Mouse (Mus musculus) gastrocnemius, adult 18-20 months (tissue): ENCODE measurements around the gene Smo. TPM values are rescaled to one million over a fixed set of nuclear protein-coding genes. Genes with fewer than 3 reads are reported as not detected.
"Not testable (repeated sequence)": the region's sequence is repeated elsewhere in the genome, so short reads cannot be mapped to it uniquely, and the experiment has no call there.

Experiments used
- DNase-seq: peaks from one replicate; pipeline ENCODE4 v3.0.0; 2021; ENCODE audit warnings: low spot score
- total RNA-seq, 2 experiments: library from RNA; stranded (reverse); gene quantifications; 2 replicates each; pipeline ENCODE4 v1.2.3; 2021

Gene Smo
- total RNA-seq, 2 experiments from 2014 or later: 2.3 to 3.4 TPM

DNA sequence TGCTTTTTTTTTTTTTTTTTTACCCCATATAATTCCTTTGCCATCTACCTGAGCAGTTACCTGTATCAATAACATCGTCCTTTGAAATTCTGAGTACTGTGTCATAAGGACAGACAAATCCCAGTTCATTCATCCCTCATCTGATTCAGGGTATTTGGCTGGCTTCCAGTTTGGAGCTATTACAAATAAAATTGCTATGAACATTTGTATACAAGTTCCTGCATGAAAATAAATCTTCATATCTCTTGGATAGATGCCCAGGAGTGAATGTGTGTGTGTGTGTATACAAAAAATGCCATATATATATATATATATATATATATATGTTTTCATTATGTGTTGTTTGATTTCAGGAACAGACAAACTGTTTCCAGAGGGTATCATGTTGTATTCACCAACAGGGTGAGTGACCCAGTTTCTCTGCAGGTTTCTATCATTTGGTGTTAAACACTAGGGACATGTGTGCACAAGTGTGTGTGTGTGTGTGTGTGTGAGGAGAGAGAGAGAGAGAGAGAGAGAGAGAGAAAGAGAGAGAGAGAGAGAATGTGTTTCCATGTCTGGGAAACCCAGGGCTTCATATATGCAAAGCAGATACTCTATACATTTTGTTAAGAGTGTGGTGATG lies 8.6 kb upstream of the Smo start:
- no peak for DNase-seq

DNA sequence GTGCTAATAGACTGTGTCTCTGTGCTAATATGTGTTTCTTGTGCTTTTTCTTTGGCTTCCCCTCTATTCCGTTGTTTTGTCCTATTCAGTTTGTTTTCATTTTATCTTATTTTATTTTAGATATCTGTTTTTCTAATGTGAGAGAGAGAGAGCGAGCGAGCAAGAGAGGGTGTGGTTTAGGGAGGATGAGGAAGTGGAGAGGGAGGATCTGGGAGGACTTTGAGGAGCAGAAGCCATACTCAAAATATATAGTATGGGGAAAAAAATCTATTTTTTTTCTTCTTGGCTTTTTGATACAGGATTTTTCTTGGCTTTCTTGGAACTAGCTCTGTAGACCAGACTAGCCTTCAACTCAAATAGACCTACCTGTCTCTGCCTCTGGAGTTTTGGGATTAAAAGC lies 7.3 kb upstream of the Smo start:
- DNase-seq: no peak

DNA sequence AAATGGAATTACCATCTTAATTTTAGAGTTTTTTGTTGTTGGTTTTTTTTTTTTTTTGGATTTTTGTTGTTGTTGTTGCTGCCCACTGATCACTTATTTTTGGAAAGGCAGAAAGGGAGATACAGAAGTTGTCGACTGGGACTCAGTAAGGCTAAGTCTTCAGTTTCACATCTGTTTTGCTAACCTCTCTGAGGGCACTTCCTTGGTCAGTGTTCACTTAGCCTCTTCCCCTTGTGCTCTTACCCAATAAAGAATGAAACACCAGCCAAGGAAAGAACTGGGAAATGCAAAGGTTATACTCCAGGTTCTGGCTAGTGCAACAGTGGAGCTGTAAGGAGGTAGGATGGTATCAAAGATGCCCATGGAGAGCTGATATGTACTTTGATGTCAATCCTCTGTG lies 5.8 kb upstream of the Smo start:
- DNase-seq: no peak

DNA sequence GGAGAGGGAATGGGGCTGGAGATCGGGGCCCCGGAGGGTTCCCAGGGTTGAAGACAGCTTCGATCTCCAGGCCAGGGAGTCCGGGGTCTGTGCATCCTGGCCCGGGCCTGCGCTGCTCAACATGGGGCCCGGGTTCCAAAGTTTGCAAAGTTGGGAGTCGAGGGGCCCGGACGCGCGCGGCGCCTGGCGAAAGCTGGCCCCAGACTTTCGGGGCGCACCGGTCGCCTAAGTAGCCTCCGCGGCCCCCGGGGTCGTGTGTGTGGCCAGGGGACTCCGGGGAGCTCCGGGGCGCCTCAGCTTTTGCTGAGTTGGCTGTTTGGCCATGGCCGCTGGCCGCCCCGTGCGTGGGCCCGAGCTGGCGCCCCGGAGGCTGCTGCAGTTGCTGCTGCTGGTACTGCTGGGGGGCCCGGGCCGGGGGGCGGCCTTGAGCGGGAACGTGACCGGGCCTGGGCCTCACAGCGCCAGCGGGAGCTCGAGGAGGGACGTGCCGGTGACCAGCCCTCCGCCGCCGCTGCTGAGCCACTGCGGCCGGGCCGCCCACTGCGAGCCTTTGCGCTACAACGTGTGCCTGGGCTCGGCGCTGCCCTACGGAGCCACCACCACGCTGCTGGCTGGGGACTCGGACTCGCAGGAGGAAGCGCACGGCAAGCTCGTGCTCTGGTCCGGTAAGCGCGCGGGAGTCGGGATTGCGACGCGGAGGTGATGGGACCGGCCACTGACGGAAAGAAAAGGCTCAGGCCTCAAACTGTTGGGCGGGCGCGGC lies 567 bp downstream of the Smo start:
- DNase-seq: peak; percentile 20

DNA sequence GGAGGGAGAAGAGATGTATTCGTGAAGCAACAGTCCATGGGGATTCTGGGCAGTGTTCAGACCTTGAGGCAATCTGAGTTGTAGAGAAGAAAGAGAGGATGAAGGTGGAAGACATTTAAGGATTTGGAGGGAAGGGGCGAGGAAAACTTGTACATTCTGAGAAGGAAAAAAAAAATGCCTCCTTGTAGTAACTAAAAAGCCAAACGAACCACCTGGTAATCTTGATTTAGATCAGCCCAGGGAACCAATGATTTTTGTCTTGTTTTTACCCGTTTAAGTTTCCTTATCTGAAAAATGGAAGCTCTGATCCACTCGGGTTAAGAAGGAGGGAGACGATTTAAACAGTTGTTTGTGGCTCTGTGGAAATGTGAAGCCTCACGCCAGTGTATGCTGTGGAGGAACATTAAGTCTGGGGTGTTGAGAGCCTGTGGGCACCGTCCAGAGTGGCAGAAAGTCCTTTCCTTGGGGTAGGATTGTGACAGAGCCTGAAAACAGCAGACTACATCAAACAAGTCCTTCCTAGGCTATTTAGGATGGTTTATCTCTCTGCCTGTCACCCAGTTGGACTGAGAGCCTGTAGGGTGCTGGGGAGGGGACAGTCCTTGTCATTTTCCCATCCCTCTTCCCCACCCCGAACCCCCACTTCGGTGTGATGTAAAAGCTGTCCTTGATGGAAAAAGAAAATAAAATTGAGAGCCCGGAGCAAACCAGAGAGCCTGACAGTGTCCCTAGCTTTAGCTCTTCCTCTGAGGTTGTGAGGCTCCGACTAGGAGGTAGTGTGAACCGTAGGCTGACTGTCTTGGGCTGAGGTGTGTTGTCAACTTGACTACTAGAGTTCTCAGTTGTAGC lies 1.5 kb downstream of the Smo start:
- no peak for DNase-seq

DNA sequence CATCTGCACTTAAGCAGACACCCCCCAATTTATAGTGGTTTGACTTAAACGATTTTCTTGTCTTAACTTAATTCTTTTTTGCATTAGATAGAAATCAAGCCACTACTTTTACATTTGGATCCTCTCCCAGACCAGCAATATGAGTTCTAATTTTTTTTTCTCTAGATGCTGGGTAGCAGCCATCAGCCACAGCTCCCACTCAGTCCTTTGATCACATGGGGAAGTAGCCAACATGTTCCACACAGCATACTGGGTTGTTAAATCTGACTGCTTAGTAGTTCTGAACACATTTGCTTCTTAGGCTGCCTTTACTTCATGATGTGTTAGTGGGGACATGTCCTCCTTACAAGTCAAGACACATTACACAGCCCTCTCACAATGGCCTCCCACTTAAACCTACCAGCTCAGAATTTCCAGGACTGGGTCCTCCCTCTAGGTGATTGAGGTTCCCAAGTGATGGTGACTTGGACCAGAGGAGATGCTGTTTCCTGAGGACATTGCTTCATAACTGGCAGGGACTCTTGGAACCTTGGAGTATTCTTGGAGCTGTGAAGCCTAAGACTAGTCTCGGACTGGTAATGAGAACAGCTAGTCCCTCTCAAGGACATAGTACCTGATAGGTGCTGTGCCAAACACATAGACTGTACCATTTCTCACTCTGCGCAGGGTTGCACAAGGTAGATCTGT lies 16.3 kb downstream of the Smo start:
- no peak for DNase-seq

DNA sequence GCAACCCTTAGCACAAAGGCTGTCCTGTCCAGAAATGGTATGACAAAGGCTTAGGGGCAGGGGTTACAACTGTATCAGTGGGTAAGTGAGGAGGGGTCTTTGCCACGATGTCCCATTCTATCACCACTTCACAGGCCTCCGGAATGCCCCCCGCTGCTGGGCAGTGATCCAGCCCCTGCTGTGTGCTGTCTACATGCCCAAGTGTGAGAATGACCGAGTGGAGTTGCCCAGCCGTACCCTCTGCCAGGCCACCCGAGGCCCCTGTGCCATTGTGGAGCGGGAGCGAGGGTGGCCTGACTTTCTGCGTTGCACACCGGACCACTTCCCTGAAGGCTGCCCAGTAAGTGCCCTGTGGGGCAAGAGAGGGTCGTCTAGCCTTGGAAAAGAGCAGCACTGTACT lies 18.0 kb downstream of the Smo start:
- DNase-seq: no peak

DNA sequence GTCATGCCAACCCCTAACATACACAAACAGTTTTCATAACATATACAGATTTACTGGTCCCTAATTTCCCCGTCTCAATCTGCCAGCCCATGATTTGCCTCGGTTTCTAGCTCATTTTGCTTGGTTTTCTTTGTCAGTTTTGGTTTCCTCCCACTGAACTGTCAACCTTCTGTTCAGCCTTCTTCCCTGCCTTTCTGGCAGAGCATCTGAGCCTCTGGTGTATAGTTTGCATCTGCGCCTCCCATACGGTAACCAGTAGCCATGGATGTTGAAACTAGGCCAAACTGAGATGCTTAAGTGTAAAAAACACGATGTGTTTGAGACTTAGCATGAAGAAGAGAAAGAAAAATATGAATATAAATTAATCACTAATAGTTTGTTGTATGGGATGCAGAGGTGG lies 20.7 kb downstream of the Smo start:
- DNase-seq: no peak

DNA sequence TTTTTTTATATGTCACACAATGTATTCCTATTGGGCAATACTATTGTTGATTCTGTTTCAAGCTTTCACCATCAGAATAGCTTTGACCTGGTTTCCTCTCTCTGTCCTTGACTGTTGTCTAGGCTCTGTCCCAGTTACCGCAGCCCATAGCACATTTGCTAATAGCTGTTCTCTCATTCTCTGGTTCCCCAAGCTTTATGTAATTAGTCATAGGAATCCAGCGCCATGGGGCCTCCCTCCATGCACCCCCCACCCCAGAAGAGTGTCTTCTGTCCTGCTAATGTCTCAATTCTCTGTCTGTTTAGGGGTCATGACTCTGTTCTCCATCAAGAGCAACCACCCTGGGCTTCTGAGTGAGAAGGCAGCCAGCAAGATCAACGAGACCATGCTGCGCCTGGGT lies 21.2 kb downstream of the Smo start:
- DNase-seq: no peak

DNA sequence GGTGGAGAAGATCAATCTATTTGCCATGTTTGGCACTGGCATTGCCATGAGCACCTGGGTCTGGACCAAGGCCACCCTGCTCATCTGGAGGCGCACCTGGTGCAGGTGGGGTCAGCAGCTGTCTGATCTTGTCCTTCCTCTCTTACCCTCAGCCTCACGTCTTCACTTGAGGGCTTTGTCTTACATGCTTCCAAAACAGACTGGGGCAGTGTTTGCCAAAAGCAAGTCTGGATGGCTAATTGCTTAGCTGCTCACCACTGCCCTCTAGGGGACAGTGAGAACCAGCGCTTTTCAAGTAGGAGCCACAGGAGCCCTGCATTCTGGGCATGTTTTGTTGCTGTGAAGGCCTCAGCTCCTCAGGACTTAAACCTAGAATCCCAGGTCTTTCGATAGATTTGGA lies 23.1 kb downstream of the Smo start:
- DNase-seq: peak; percentile 71

DNA sequence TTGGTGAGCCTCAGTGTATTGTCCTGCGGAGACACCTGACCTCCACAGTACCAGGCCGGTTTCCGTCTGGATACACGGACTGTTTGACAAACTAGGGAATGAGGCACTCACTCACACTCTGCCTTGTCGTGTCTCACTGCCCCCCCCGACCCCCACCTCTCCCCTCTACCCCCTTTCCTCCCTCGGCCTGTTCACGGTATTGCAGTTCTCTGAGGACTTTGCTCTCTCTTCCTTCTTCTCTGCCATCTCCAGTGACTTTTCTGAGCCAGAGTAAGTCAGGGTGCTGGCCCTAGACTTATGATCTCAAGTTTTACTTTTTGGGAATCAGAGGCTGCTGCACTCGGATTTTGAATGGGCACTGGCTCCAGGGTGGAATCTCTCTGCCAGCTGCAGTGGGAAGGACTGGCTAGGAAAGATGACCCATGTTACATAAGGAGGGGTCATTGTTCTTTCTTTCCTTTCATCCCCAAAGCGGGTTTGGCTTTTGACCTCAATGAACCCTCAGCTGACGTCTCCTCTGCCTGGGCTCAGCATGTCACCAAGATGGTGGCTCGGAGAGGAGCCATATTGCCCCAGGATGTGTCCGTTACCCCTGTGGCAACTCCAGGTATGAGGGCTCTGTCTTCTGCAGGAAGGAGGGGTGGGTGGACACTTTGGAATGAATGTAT lies 23.8 kb downstream of the Smo start:
- DNase-seq: no peak

DNA sequence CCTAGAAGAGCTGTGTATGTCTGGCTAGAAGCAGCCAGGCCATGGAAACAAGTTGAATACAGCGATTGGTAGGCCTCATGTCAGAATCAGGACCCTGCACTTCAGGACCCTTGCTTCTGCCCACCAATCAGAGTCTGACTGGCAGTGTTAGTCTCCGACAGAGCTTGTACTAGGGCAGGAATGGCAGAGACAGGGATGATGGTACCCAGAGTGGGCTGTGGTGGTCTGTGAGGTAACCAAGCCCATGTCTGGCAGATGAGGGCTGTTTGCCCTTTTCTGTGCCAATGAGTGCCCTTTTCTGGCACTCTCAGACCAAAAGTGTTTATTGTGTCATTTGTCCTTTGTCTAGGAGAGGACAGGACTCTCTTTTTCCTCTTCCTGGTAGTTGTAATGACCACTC lies 25.1 kb downstream of the Smo start:
- not testable (repeated sequence) for DNase-seq

DNA sequence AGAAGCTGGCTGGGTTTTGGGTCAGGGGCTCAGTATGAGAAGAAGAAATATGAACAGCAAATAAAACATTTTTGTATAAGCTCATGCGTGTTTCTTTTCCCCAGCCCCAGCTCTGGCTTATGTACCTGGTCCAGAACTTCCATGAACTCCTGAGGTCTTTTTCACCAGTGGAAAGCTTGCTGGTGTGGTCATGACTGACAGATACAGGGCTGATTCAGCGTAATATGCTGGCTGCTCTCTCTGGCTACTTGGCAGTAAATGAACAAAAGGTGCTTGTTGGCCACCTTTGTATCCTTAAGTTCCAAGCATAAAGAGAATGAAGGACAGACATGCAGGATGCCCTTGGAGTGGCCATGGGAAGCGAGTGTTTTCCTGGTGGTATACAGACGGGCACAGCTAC lies 26.0 kb downstream of the Smo start:
- no peak for DNase-seq

DNA sequence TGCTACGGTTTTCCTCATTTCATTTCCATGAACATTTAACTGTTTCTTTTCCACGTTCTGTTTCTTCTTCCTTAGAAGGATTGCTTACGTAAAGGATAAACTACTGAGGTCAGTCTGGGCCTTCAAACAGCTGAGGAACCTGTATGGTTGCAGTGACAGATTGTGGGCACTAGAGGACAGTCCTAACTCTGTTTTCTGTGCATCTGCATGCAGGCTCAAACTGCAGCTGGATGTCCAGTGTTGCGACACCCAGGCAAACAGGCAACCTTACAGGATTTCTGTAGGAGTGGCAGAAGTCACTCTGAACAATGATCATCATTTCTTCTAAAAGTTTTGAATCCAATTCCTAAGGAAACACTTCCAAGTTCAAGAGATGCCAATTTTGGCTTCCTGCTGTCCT lies 27.2 kb downstream of the Smo start:
- DNase-seq: peak; percentile 32

DNA sequence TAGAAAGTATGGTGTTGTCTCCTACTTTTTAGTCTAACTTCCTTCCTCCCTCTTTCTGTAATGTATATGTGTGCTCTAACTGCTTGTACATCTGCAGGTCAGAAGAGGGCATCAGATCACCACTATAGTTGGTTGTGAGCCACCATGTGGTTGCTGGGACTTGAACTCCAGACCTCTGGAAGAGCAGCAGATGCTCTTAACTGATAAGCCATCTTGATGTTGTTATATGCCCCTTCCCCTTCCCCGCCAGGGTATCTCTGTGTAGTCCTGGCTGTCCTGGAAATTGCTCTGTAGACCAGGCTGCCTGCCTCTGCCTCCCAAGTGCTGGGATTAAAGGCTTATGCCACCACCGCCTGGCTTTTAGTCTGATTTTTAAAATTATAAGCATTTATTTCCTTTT lies 31.6 kb downstream of the Smo start:
- no peak for DNase-seq

DNA sequence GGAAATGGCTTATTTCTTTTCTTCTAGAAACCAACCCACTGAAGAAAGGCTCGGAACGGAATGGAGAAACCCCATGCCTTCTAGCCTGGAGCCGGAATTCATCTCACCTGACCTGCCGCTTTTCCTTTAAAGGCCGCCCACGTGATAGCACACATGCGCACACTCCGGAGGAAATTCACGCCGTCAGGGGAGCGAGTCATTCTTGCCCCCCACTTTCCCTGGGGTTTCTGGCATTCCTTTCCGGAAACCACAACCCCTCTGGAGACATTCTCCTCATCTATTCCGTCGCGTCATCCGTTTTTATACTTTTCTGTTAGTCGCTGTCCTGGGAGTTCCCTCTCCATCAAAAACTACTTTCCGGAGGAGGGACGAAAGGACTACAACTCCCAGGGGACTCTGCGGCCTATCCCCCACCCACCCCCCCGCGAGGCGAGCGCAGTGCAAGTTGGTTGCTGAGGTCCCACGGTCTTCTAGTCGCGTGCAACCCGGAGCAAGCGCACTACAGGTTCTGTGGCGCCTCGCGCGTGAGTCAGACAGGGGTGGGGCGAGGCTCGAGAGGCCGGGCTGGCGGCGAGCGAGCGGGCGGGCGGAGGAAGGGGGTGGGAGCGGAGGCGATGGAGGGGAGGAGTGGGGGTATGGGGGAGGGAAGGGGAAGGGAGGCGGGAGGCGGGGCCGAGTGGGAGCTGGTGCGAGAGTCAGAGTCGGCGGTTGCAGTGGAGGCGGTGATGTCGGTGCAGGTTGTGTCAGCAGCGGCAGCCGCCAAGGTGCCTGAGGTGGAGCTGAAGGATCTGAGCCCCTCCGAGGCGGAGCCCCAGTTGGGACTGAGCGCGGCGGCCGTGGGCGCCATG lies 32.7 kb downstream of the Smo start, which contains the start of gene Ahcyl2:
TSS of gene Ahcyl2 (plus strand) at position 199 of the 848 bp plus-strand sequence.
- peak; percentile 95 for DNase-seq

DNA sequence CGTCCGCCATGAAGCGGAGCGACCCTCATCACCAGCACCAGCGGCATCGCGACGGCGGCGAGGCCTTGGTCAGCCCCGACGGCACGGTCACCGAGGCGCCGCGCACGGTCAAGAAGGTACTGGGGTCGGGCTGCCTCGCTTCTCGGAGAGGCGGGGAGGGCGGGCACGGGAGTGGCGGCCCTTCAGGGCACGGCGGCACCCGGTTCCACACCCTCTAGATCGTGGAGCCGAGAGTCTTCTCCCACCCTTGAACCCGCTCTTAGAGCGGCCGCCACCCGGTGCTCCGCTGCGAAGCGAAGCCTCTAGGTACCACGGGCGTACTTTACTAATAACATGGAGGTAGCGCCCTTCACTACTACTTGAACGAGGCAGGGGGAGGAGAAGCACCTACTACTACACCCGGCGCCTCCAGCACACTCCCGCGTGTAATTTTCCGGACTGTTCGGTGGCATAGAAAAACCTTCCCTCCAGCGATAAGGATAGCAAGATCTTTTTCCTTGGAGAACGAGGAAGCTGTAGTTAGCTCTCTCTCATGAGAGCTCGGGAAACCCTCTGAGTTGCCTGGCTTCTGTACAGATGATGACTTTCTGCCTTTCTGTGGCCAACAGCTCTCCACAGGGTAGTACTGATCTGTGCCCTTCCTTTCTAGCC lies 33.6 kb downstream of the Smo start:
- peak; percentile 26 for DNase-seq

DNA sequence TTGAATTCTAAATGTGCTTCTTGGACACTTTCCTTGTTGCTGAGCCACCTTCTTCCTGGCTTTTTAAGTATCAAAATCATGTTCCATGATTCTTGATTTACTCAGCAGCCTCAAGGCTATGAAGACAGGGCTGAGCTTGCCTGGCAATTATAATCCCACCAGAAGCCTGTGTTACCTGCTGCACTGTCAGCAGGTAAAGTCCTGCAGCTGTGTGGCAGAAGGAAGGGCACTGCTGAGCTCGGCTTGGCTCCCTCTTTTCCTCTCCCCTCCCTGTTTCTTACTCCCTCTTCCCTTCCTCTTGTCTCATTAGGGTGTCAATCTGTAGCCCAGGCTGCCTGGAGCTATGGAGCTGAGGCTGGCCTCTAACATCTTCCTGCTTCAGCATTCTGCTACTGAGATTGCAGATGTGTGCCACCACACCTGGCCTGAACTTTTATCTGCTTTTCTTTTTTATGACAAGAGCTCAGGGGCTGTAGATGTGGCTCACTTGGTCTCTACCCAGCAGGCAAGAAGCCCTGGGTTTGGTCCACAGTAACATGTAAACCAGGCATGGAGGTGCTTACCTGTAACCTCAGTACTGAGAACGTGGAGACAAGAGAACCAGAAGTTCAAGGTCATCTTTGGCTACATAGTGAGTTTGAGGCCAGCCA lies 35.5 kb downstream of the Smo start:
- DNase-seq: no peak

DNA sequence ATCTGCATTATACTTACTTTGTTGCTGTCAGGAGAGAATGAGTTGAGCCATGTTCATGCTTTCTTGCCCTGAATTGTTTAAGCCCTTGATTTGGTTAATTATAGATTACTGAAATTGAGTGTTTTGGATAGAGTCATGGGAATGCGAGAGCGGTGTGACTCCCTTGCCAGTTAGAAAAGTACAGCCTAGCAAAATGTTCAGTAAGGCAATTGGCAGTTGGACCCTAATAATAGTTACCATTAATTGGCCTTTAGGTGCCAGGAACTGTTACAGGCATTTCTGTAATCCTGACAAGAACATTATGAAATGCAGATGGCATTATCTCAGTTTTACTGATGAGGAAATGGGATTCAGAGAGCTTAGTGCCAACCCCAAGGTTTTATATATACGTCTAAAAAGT lies 36.9 kb downstream of the Smo start:
- DNase-seq: no peak
